Mouse (Mus musculus) hindbrain, embryonic 11.5 days (tissue): ENCODE measurements at regions not wholly inside any gene's neighbourhood (a gene's known extent, or its start where the extent isn't known, plus 50 kb on each side); places are given as distances from the start of the nearest gene placed in this dataset.

ENCODE experiments used
- ATAC-seq: fragments of 200-750 bp; cut with Nextera tagmentation; 2 replicates; pipeline ENCODE4 v1.8.0; 2017; ENCODE audit warnings: mild to moderate bottlenecking, moderate TSS enrichment, moderate library complexity; ENCODE audit not compliant: low FRiP score
- DNase-seq: peaks from one replicate; pipeline ENCODE4 v3.0.0-alpha.2; 2015; ENCODE audit warnings: low spot score
- H3K27ac ChIP-seq: fragments of 300-500 bp; sonication (generic); 2 replicates; pipeline ENCODE4 v1.5.1; 2014; ENCODE audit warnings: mild to moderate bottlenecking, low read depth, low read length
- H3K27me3 ChIP-seq: fragments of 300-500 bp; sonication (generic); 2 replicates; pipeline ENCODE4 v1.6.1; 2014; ENCODE audit warnings: mild to moderate bottlenecking, low read length, moderate library complexity, mixed read lengths; ENCODE audit not compliant: control insufficient read depth, insufficient read depth
- H3K36me3 ChIP-seq: fragments of 300-500 bp; sonication (generic); 2 replicates; pipeline ENCODE4 v1.6.1; 2014; ENCODE audit warnings: mild to moderate bottlenecking, low read length, moderate library complexity, mixed read lengths; ENCODE audit not compliant: control insufficient read depth, insufficient read depth
- H3K4me1 ChIP-seq: fragments of 300-500 bp; sonication (generic); replicated peaks from 2 replicates; pipeline ENCODE4 v1.6.1; 2014; ENCODE audit warnings: low read length, mixed read lengths; ENCODE audit not compliant: control insufficient read depth, insufficient read depth
- H3K4me2 ChIP-seq: fragments of 300-500 bp; sonication (generic); replicated peaks from 2 replicates; pipeline ENCODE4 v1.6.1; 2014; ENCODE audit warnings: mild to moderate bottlenecking, low read depth, low read length
- H3K4me3 ChIP-seq: fragments of 300-500 bp; sonication (generic); 2 replicates; pipeline ENCODE4 v1.5.1; 2014; ENCODE audit warnings: low read depth, low read length
- H3K9ac ChIP-seq: fragments of 300-500 bp; sonication (generic); 2 replicates; pipeline ENCODE4 v1.6.1; 2014; ENCODE audit warnings: low read depth, low read length
- H3K9me3 ChIP-seq: fragments of 300-500 bp; sonication (generic); 2 replicates; pipeline ENCODE4 v1.6.1; 2016; ENCODE audit warnings: low read length; ENCODE audit not compliant: control insufficient read depth
- WGBS: fragments of 180-500 bp; shearing (Covaris S2); extraction: QIAGEN DNeasy Blood & Tissue Kit; methylation state at CpG from one replicate; pipeline ENCODE4 v1.1.7; 2014; 5-methylcytosine and 5-hydroxymethylcytosine counted together

DNA sequence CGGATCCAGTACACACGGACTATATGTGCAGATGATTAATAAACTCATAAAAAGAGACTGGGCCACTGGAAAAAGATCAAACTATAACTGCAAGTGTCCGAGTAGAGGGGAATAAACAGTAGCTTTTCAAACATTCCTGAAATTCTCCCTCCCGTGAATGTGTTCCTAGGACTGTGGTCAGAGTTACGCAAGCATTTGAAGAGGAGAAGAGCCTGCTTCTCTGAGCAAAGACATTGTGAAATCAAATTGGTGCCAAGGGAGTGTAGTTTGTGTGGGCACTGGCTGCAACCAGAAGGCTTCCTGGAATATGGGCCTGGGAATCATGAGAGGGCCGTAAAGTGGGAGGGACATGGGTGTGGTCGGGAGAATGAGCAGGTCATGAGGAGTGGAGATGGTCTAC is 78.3 kb upstream of the Stx18 start:
- ATAC-seq = no peak
- H3K27me3 ChIP-seq = no peaks in the 10 kb centered on the region
- H3K27ac ChIP-seq = no peak overlapping the region
- no peak for DNase-seq
- H3K36me3 ChIP-seq = no peaks in the 10 kb centered on the region
- no peaks in the 10 kb centered on the region for H3K4me1 ChIP-seq
- no peak overlapping the region for H3K4me2 ChIP-seq
- WGBS = 83% methylated on average over 7 of the region's 7 CpGs
- no peak overlapping the region for H3K9ac ChIP-seq
- H3K4me3 ChIP-seq = no peak overlapping the region
- H3K9me3 ChIP-seq = no peaks in the 10 kb centered on the region

DNA sequence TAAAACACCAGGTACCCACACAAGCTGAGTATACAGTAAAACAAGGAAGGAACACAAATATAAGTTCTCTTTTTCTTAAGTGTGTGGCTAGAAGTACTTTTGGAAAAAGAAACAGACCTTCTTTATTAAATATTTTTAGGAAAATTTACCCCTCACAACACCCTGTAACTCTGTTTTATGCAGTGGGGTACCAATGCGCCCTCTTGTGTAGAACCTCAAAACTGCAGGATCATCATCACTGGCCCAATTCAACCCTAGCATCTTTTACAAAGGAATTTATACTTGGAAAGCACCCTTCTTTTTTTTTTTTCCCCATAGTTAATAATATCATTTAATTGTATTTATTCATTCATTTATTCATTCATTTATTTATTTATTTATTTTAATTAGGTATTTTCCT is 86.4 kb upstream of the Stx18 start:
- H3K36me3 ChIP-seq = no peaks in the 10 kb centered on the region
- H3K9ac ChIP-seq = no peak overlapping the region
- no peaks in the 10 kb centered on the region for H3K4me1 ChIP-seq
- no peaks in the 10 kb centered on the region for H3K9me3 ChIP-seq
- H3K27me3 ChIP-seq = no peaks in the 10 kb centered on the region
- DNase-seq (peak; percentile 66), ATAC-seq (no peak)
- no peak overlapping the region for H3K27ac ChIP-seq
- no peak overlapping the region for H3K4me2 ChIP-seq
- 0% methylated on average over 1 of the region's 1 CpGs for WGBS
- no peak overlapping the region for H3K4me3 ChIP-seq

DNA sequence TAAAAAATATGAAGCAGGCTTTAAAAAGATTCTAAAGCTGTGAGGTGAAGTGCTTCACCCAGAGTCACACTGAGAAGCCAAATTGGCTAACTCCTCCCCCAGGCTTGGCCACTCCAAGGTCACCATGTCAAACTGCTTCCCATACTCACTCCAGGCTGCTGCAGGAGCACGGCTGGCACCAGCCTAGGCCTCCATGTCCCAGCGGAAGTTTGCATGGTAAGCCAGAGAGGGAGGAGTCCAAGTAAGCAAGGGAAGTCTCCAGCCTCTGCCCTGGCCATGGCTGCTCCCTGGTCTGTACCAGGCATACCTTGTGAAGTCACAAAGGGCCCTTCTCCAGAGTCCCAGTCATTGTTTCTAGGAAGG is 105.8 kb upstream of the Stx18 start:
- ATAC-seq (no peak), DNase-seq (no peak)
- WGBS = 50% methylated on average over 2 of the region's 2 CpGs
- H3K4me3 ChIP-seq = no peak overlapping the region
- H3K27ac ChIP-seq = no peak overlapping the region
- H3K4me2 ChIP-seq = no peak overlapping the region
- H3K9me3 ChIP-seq = no peaks in the 10 kb centered on the region
- no peaks in the 10 kb centered on the region for H3K27me3 ChIP-seq
- no peaks in the 10 kb centered on the region for H3K4me1 ChIP-seq
- H3K9ac ChIP-seq = no peak overlapping the region
- H3K36me3 ChIP-seq = no peaks in the 10 kb centered on the region

DNA sequence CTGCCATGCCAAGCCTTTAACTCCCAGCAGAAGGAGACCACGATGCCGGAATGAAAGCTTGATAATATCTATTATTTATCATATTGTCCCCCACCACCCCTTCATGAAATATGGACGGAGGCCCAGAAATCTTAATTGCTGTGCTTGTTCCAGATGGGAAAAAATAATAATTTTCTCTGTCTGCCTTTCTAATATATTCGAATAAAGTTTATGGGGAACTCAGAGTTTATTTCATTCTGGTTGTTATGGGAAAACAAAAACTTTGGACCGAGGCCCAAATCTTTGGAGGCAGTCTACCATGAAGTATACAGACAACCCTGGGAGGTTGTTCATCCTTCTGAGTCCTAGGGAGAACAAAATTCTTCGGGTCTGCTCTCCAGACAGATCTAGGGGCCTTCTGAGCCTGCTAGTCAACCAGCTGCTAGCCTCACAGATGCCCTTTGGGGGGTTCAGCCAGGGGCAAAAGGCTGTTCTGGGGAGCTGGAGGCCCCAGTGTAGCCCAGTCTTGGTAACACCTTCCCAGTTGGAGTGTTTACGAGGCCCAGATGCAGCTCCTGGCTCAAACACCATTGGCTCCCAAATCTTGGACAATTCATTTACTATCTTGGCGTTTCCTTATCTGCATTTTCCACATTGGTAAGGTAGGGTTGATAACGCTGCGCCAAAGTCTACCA is 106.3 kb upstream of the Stx18 start:
- H3K9ac ChIP-seq = no peak overlapping the region
- no peaks in the 10 kb centered on the region for H3K36me3 ChIP-seq
- H3K27ac ChIP-seq = no peak overlapping the region
- no peaks in the 10 kb centered on the region for H3K4me1 ChIP-seq
- no peaks in the 10 kb centered on the region for H3K27me3 ChIP-seq
- H3K9me3 ChIP-seq = no peaks in the 10 kb centered on the region
- no peak overlapping the region for H3K4me3 ChIP-seq
- no peak for ATAC-seq
- no peak for DNase-seq
- H3K4me2 ChIP-seq = no peak overlapping the region
- 88% methylated on average over 10 of the region's 10 CpGs for WGBS

DNA sequence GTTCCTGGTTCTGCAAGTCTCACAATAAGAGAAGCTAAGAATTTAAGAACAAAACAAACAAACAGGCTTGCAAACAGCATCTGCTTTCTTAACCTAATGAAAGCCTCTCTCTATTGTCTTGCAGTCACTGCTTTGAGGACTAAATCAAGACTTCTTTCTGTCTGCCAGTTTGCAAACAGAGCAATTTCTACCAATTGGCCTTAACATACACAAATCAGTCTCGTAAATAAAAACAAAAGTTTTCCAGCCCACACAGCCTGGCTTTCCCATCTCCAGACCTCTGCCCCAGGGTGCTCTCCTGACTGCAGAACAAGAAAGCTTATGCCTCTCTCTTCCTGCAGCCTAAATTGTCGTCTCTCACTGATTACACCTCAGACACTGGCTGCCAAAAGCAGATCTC is 96.1 kb upstream of the Msx1 start:
- H3K4me2 ChIP-seq = no peak overlapping the region
- ATAC-seq (no peak), DNase-seq (no peak)
- 12% methylated on average over 2 of the region's 2 CpGs for WGBS
- peaks cover 5% of the 10 kb centered on the region; the same call in 1 of the 2 replicates for H3K27me3 ChIP-seq
- H3K4me1 ChIP-seq = no peaks in the 10 kb centered on the region; the same call in 1 of the 2 replicates
- no peak overlapping the region for H3K4me3 ChIP-seq
- H3K27ac ChIP-seq = no peak overlapping the region
- no peak overlapping the region for H3K9ac ChIP-seq
- no peaks in the 10 kb centered on the region for H3K36me3 ChIP-seq
- H3K9me3 ChIP-seq = no peaks in the 10 kb centered on the region

DNA sequence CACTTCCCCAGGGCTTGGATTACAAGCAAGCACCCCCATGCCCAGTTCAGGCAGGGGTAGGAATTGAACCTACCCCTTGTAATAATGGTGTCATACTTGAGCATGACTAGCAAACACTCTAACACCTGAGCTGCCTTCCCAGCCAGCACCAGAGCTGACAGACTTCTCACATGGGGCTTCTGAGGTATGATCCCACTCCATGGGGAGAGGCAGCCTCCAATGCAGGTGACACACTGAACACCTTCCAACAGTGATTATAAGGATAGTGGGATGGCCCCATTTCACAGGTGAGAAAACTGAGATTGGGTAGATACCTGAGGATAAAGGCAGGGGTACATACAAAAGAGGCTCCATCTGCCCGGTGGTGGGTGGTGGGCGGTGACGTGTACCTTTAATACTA is 94.7 kb upstream of the Msx1 start:
- ATAC-seq (no peak), DNase-seq (no peak)
- 71% methylated on average over 3 of the region's 3 CpGs for WGBS

DNA sequence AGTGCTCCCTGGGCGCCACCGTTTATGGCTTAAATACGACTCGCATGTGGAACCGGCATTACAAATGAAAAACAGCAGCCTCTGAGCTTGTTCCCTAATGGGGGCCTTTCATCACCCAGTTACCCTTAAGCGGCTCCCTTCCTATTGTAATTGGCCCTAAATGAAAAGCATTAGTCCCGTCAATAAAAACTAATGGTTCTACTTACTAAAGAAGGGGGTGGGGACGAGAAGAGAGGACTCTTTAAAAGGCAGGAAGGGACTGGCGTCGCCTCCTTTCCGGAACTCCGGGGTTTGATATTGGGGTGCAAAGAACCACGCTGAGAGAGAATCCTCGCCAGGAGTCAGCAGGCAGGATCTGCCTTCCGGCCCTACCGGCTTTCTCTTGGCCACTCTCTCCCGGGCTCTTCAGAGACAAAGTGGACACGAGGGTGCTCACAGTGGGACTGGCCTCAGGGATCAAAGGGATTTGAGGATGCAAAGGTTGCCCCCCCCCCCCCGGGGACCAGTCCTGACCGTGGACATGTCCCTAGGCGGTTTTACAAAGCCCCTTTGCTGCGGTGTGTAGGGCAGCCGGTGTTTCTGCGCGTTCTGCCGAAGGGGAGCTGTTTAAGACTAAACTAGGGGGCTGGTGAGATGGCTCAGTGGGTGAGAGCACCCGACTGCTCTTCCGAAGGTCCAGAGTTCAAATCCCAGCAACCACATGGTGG is 93.8 kb upstream of the Msx1 start:
- Histone ChIP-seq H3K36me3 (no peaks in the 10 kb centered on the region), H3K27me3 (peaks cover 5% of the 10 kb centered on the region; the same call in 1 of the 2 replicates), H3K27ac (no peak overlapping the region), H3K4me2 (peak overlapping the region; percentile 29; the same call in 1 of the 2 replicates), H3K4me1 (no peaks in the 10 kb centered on the region; the same call in 1 of the 2 replicates), H3K9me3 (no peaks in the 10 kb centered on the region), H3K4me3 (peak overlapping the region; percentile 12; the same call in 1 of the 2 replicates), H3K9ac (no peak overlapping the region)
- peak; percentile 46 for DNase-seq
- ATAC-seq = peak; percentile 17; the same call in 1 of the 2 replicates
- WGBS = 4% methylated on average over 28 of the region's 28 CpGs

More for the DNA sequence above, 94.7 kb upstream of the Msx1 start:
- Histone ChIP-seq H3K9me3 (no peaks in the 10 kb centered on the region), H3K27ac (no peak overlapping the region), H3K4me3 (no peak overlapping the region), H3K4me1 (no peaks in the 10 kb centered on the region; the same call in 1 of the 2 replicates), H3K9ac (no peak overlapping the region), H3K36me3 (no peaks in the 10 kb centered on the region), H3K27me3 (peaks cover 5% of the 10 kb centered on the region; the same call in 1 of the 2 replicates), H3K4me2 (no peak overlapping the region)

DNA sequence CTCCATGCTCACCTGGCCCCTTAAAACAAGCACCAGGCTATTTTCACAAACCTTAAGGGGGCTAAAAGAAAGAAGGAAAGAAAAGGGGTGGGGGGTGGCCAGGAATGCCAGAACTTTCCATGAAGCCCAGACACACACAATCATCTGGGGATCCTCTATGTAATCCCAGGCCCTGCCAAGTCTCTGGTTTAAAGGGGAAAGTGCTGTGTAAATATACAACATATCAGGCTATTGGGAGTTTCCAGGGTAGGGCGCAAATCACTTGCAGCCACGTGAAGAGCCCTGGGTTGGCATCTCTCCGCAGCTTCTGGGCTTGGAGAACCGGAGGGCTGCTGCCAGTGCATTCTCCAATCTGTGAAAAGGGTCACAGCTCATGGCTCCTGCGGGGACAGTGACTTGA is 92.8 kb upstream of the Msx1 start:
- Histone ChIP-seq H3K4me1 (no peaks in the 10 kb centered on the region; the same call in 1 of the 2 replicates), H3K9me3 (no peaks in the 10 kb centered on the region), H3K27ac (no peak overlapping the region), H3K4me2 (no peak overlapping the region), H3K27me3 (peaks cover 5% of the 10 kb centered on the region; the same call in 1 of the 2 replicates), H3K4me3 (no peak overlapping the region), H3K9ac (no peak overlapping the region), H3K36me3 (no peaks in the 10 kb centered on the region)
- no peak for DNase-seq
- WGBS = 13% methylated on average over 5 of the region's 5 CpGs
- no peak for ATAC-seq
